Mouse (Mus musculus): ENCODE data around the gene Acot1. TPM values are rescaled to one million over a fixed set of nuclear protein-coding genes. Genes with fewer than 3 reads are reported as not detected.

Gene Acot1
- polyA plus RNA-seq, 1 experiment, result 0.06 TPM

Other genes with a start within 250 kb of the Acot1 start
- 0.04 TPM for gene Papln, start 245.9 kb upstream of the Acot1 start, polyA plus RNA-seq (2012; fragmentation: generic; extraction: Trizol)
- 10.0 TPM for gene Numb, start 87.6 kb upstream of the Acot1 start, polyA plus RNA-seq (2012; fragmentation: generic; extraction: Trizol)
- 14.2 TPM for gene Riox1, start 58.9 kb upstream of the Acot1 start, polyA plus RNA-seq (2012; fragmentation: generic; extraction: Trizol)
- gene Heatr4, start 24.6 kb upstream of the Acot1 start, polyA plus RNA-seq (2012; fragmentation: generic; extraction: Trizol), result not detected
- gene Acot2, start 21.6 kb upstream of the Acot1 start, polyA plus RNA-seq (2012; fragmentation: generic; extraction: Trizol), result 31.1 TPM
- not detected for gene Acot4, start 28.9 kb downstream of the Acot1 start, polyA plus RNA-seq (2012; fragmentation: generic; extraction: Trizol)
- not detected for gene Gm49366, start 29.4 kb downstream of the Acot1 start, polyA plus RNA-seq (2012; fragmentation: generic; extraction: Trizol)
- gene Acot3, start 42.7 kb downstream of the Acot1 start, polyA plus RNA-seq (2012; fragmentation: generic; extraction: Trizol), result not detected
- gene Acot5, start 59.8 kb downstream of the Acot1 start, polyA plus RNA-seq (2012; fragmentation: generic; extraction: Trizol), result not detected
- 1.2 TPM for gene Acot6, start 91.2 kb downstream of the Acot1 start, polyA plus RNA-seq (2012; fragmentation: generic; extraction: Trizol)
- gene Dnal1, start 104.9 kb downstream of the Acot1 start, polyA plus RNA-seq (2012; fragmentation: generic; extraction: Trizol), result 11.4 TPM
- 0.46 TPM for gene Pnma1, start 139.0 kb downstream of the Acot1 start, polyA plus RNA-seq (2012; fragmentation: generic; extraction: Trizol)
- gene Elmsan1, start 209.4 kb downstream of the Acot1 start, polyA plus RNA-seq (2012; fragmentation: generic; extraction: Trizol), result 13.7 TPM

All from myocyte (in vitro differentiated cells).